Mouse (Mus musculus) myocyte (in vitro differentiated cells): ENCODE measurements around the gene Ablim1. TPM values are rescaled to one million over a fixed set of nuclear protein-coding genes. Genes with fewer than 3 reads are reported as not detected.

Experiments used
- H3K27me3 ChIP-seq: one replicate; pipeline ENCODE4 v1.6.1; 2011; ENCODE audit not compliant: control insufficient read depth, insufficient read depth, insufficient read length
- H3K36me3 ChIP-seq: one replicate; pipeline ENCODE4 v1.6.1; 2011; ENCODE audit not compliant: control insufficient read depth, insufficient read depth
- H3K4me2 ChIP-seq: one replicate; pipeline ENCODE4 v1.6.1; 2011; ENCODE audit warnings: low read depth, control low read depth
- H3K4me3 ChIP-seq: one replicate; pipeline ENCODE4 v1.5.1; 2011; ENCODE audit warnings: mild to moderate bottlenecking, control low read depth, moderate library complexity
- H3K79me2 ChIP-seq: one replicate; pipeline ENCODE4 v1.6.1; 2011; ENCODE audit not compliant: control insufficient read depth, insufficient read depth
- H3ac ChIP-seq: one replicate; pipeline ENCODE4 v1.6.1; 2011; ENCODE audit not compliant: control insufficient read depth, insufficient read length
- CEBPB ChIP-seq: IDR thresholded peaks from 2 replicates; pipeline ENCODE4 v1.6.1; 2011; ENCODE audit warnings: mild to moderate bottlenecking, moderate library complexity; ENCODE audit not compliant: poor library complexity, insufficient read depth, severe bottlenecking
- E2F4 ChIP-seq: IDR thresholded peaks from one replicate; pipeline ENCODE4 v1.6.1; 2011; ENCODE audit warnings: mild to moderate bottlenecking, control low read depth, moderate library complexity; ENCODE audit not compliant: insufficient read depth
- MAX ChIP-seq: IDR thresholded peaks from one replicate; pipeline ENCODE4 v1.6.1; 2011; ENCODE audit warnings: low read depth, mild to moderate bottlenecking, control low read depth
- MYOD1 ChIP-seq, 3 experiments: IDR thresholded peaks; one replicate each; pipeline ENCODE4 v1.6.1; 2011; ENCODE audit warnings: control low read depth in 2 of 3, low read depth in 2 of 3, mild to moderate bottlenecking in 2 of 3, moderate library complexity in 1 of 3; ENCODE audit not compliant: insufficient read length in 2 of 3, control insufficient read depth in 1 of 3
- MYOG ChIP-seq, 3 experiments: IDR thresholded peaks; one replicate each; pipeline ENCODE4 v1.6.1; 2011; ENCODE audit warnings: control low read depth in 2 of 3, low read depth in 2 of 3, mild to moderate bottlenecking in 2 of 3; ENCODE audit not compliant: insufficient read length in 2 of 3, control insufficient read depth in 1 of 3, insufficient read depth in 1 of 3
- POLR2A ChIP-seq: IDR thresholded peaks from one replicate; pipeline ENCODE4 v1.6.1; 2011; ENCODE audit warnings: low read depth, mild to moderate bottlenecking, control low read depth, moderate library complexity; ENCODE audit not compliant: insufficient read length
- POLR2AphosphoS2 ChIP-seq: IDR thresholded peaks from one replicate; pipeline ENCODE4 v1.6.1; 2011; ENCODE audit warnings: low read depth, control low read depth; ENCODE audit not compliant: insufficient read length
- REST ChIP-seq: IDR thresholded peaks from one replicate; pipeline ENCODE4 v1.6.1; 2011; ENCODE audit warnings: mild to moderate bottlenecking, control low read depth, moderate library complexity; ENCODE audit not compliant: insufficient read depth, insufficient read length
- SRF ChIP-seq: IDR thresholded peaks from one replicate; pipeline ENCODE4 v1.6.1; 2011; ENCODE audit warnings: low read depth; ENCODE audit not compliant: control insufficient read depth, insufficient read length
- TCF12 ChIP-seq: IDR thresholded peaks from one replicate; pipeline ENCODE4 v1.6.1; 2011; ENCODE audit warnings: mild to moderate bottlenecking, control low read depth; ENCODE audit not compliant: poor library complexity, insufficient read depth, severe bottlenecking
- TCF3 ChIP-seq: IDR thresholded peaks from one replicate; pipeline ENCODE4 v1.6.1; 2011; ENCODE audit warnings: low read depth, control low read depth; ENCODE audit not compliant: insufficient read length
- USF1 ChIP-seq: IDR thresholded peaks from one replicate; pipeline ENCODE4 v1.6.1; 2011; ENCODE audit warnings: low read depth, mild to moderate bottlenecking, control low read depth, moderate library complexity
- polyA plus RNA-seq: library from polyadenylated mRNA; unstranded; fragments of >200 nt; fragmentation: generic; extraction: Trizol; gene quantifications from one replicate; pipeline ENCODE4 v1.2.1, GENCODE M21; 2012; ENCODE audit warnings: missing spikeins

Ablim1 gene
- polyA plus RNA-seq, 1 experiment = 29.9 TPM

GRCm38 (mm10) chr19:57116871-57117501 lies 197.7 kb downstream of the Ablim1 start:
- H3ac ChIP-seq = no peak overlapping the region

GRCm38 (mm10) chr19:57115670-57116069 lies 199.0 kb downstream of the Ablim1 start:
- TF ChIP-seq TCF12 = no peak
- no peak for TF ChIP-seq E2F4
- TF ChIP-seq MYOG (IDR thresholded peaks at IDR 0.05; ENCODE audit: control insufficient read depth in 1 of 3, insufficient read depth in 1 of 3, insufficient read length in 2 of 3, low read depth in 2 of 3) = no peak
- no peak for TF ChIP-seq REST
- TF ChIP-seq USF1 = no peak
- TF ChIP-seq CEBPB = no peak
- TF ChIP-seq MYOD1 (IDR thresholded peaks at IDR 0.05; ENCODE audit: control insufficient read depth in 1 of 3, insufficient read length in 2 of 3, low read depth in 2 of 3) = no peak
- TF ChIP-seq SRF = no peak
- no peak for TF ChIP-seq POLR2A
- no peaks in the 10 kb centered on the region for H3K27me3 ChIP-seq
- H3K79me2 ChIP-seq = no peaks in the 10 kb centered on the region
- no peaks in the 10 kb centered on the region for H3K36me3 ChIP-seq
- H3ac ChIP-seq = no peak overlapping the region
- no peak overlapping the region for H3K4me3 ChIP-seq
- no peak overlapping the region for H3K4me2 ChIP-seq

More at GRCm38 (mm10) chr19:57116871-57117501, 197.7 kb downstream of the Ablim1 start:
- Histone ChIP-seq H3K27me3 (no peaks in the 10 kb centered on the region), H3K4me2 (no peak overlapping the region), H3K79me2 (no peaks in the 10 kb centered on the region), H3K36me3 (no peaks in the 10 kb centered on the region), H3K4me3 (no peak overlapping the region)
- no peak for TF ChIP-seq TCF12

GRCm38 (mm10) chr19:57114951-57115350 lies 199.8 kb downstream of the Ablim1 start:
- no peaks in the 10 kb centered on the region for H3K79me2 ChIP-seq
- H3K4me2 ChIP-seq = no peak overlapping the region
- H3K36me3 ChIP-seq = no peaks in the 10 kb centered on the region
- H3K27me3 ChIP-seq = no peaks in the 10 kb centered on the region
- no peak for TF ChIP-seq TCF3
- TF ChIP-seq POLR2A = no peak
- no peak for TF ChIP-seq TCF12
- no peak for TF ChIP-seq MYOG (IDR thresholded peaks at IDR 0.05; ENCODE audit: control insufficient read depth in 1 of 3, insufficient read depth in 1 of 3, insufficient read length in 2 of 3, low read depth in 2 of 3)
- TF ChIP-seq POLR2AphosphoS2 = no peak
- TF ChIP-seq MAX = no peak
- no peak overlapping the region for H3K4me3 ChIP-seq
- no peak overlapping the region for H3ac ChIP-seq

- no peaks in the 10 kb centered on the region for H3K79me2 ChIP-seq
- H3K27me3 ChIP-seq = no peaks in the 10 kb centered on the region
- H3K4me2 ChIP-seq = no peak overlapping the region
- no peak overlapping the region for H3ac ChIP-seq
- H3K4me3 ChIP-seq = no peak overlapping the region
- no peaks in the 10 kb centered on the region for H3K36me3 ChIP-seq
- TF ChIP-seq POLR2A = no peak
- TF ChIP-seq TCF12 = no peak
- no peak for TF ChIP-seq TCF3
- TF ChIP-seq SRF = no peak
- no peak for TF ChIP-seq USF1
- TF ChIP-seq CEBPB = no peak
- no peak for TF ChIP-seq MAX
- TF ChIP-seq REST = no peak
- no peak for TF ChIP-seq E2F4
- TF ChIP-seq MYOD1 (IDR thresholded peaks at IDR 0.05; ENCODE audit: control insufficient read depth in 1 of 3, insufficient read length in 2 of 3, low read depth in 2 of 3) = no peak
- no peak for TF ChIP-seq POLR2AphosphoS2
- no peak for TF ChIP-seq MYOG (IDR thresholded peaks at IDR 0.05; ENCODE audit: control insufficient read depth in 1 of 3, insufficient read depth in 1 of 3, insufficient read length in 2 of 3, low read depth in 2 of 3)
Observed at GRCm38 (mm10) chr19:57113975-57114374, 200.7 kb downstream of the Ablim1 start.

- Histone ChIP-seq H3K4me2 (no peak overlapping the region), H3ac (no peak overlapping the region), H3K36me3 (no peaks in the 10 kb centered on the region), H3K27me3 (no peaks in the 10 kb centered on the region), H3K79me2 (no peaks in the 10 kb centered on the region), H3K4me3 (no peak overlapping the region)
- TF ChIP-seq USF1 (no peak), MYOG (IDR thresholded peaks at IDR 0.05; ENCODE audit: control insufficient read depth in 1 of 3, insufficient read depth in 1 of 3, insufficient read length in 2 of 3, low read depth in 2 of 3) (no peak), MAX (no peak)
Observed at GRCm38 (mm10) chr19:57112816-57113406, 201.8 kb downstream of the Ablim1 start.
